20 mouse cellular contexts compared by ENCODE assay signal in the genomic region with DNA sequence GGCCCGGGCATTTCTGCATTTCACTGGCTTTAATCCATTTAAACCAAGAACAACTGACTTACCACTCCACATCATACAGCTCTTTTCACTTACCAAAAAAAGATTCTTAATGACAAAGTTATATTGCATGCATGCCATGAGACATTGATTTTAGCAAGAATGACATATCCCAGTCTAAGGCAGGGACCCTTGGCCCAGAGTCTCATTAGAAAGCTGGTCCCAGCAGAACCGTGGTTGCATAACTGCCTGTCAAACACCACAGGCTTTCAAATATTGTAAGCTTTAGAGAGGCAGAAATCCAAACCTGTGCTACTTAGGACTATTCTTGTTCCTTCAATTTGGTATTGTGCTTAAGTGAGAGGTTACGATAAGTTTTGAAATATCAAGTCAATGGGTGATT.
"Had no signal": no experiment of that assay in that cellular context is flagged by ENCODE, and none has a peak within 500 bp of the region (broad histone marks: within the 10 kb centered on the region; RNA-seq: fewer than 3 reads in every experiment).

No protein-coding gene starts in this region.

- H3K4me1 ChIP-seq: liver, embryonic 15.5 days; neural tube, embryonic 13.5 days; stomach, embryonic 15.5 days had no signal

- H3K4me2 ChIP-seq: limb, embryonic 13.5 days; liver, embryonic 12.5 days; liver, embryonic 15.5 days; lung, embryonic 15.5 days; midbrain, embryonic 13.5 days; neural tube, embryonic 13.5 days; stomach, embryonic 15.5 days had no signal

- H3K9ac ChIP-seq: limb, embryonic 13.5 days; liver, embryonic 12.5 days; liver, embryonic 15.5 days; lung, embryonic 15.5 days; midbrain, embryonic 13.5 days; neural tube, embryonic 13.5 days; stomach, embryonic 15.5 days had no signal

- H3K4me3 ChIP-seq: limb, embryonic 13.5 days; liver, embryonic 12.5 days; liver, embryonic 15.5 days; lung, embryonic 15.5 days; megakaryocyte, embryonic 14.5 days; midbrain, embryonic 10.5 days; midbrain, embryonic 13.5 days; myocyte; neural tube, embryonic 13.5 days; stomach, embryonic 15.5 days had no signal

- ATAC-seq: liver, embryonic 12.5 days; midbrain, embryonic 13.5 days; midbrain, embryonic 16.5 days had no signal

- H3K27ac ChIP-seq: kidney, postnatal 0 days; limb, embryonic 13.5 days; liver, embryonic 12.5 days; liver, embryonic 15.5 days; lung, embryonic 15.5 days; midbrain, embryonic 10.5 days; midbrain, embryonic 13.5 days; neural tube, embryonic 13.5 days; stomach, embryonic 15.5 days had no signal

- DNase-seq: kidney, postnatal 25 days; left cerebral cortex, postnatal 4 days; liver; lung, adult 18-20 months; lung, postnatal 36 days; right cerebral cortex, postnatal 25 days; spleen, adult 18-20 months; thymus, postnatal 36 days had no signal

- H3K36me3 ChIP-seq: midbrain, embryonic 13.5 days; stomach, embryonic 15.5 days had no signal

- H3K9me3 ChIP-seq: limb, embryonic 13.5 days; liver, embryonic 12.5 days; liver, embryonic 15.5 days; lung, embryonic 15.5 days; megakaryocyte, embryonic 14.5 days; midbrain, embryonic 10.5 days; midbrain, embryonic 13.5 days; neural tube, embryonic 13.5 days; stomach, embryonic 15.5 days had no signal

- H3K27me3 ChIP-seq: limb, embryonic 13.5 days; liver, embryonic 12.5 days; liver, embryonic 15.5 days; lung, embryonic 15.5 days; megakaryocyte, embryonic 14.5 days; midbrain, embryonic 13.5 days; neural tube, embryonic 13.5 days; stomach, embryonic 15.5 days had no signal
